Mouse (Mus musculus) thymus, adult 2 months (tissue): Measurements from ENCODE around the gene Gpr157. TPM values are rescaled to one million over a fixed set of nuclear protein-coding genes. Genes with fewer than 3 reads are reported as not detected.

Experiments used
- DNase-seq: peaks from one replicate; pipeline ENCODE4 v3.0.0; 2021
- H3K27ac ChIP-seq: fragments of 200-500 bp; 2 replicates; pipeline ENCODE4 v1.5.1; 2012; ENCODE audit warnings: low read length, control low read depth; ENCODE audit not compliant: control insufficient read depth, insufficient read depth
- H3K27me3 ChIP-seq: fragments of 200-500 bp; 2 replicates; pipeline ENCODE4 v1.6.1; 2012; ENCODE audit warnings: mild to moderate bottlenecking, low read length, moderate library complexity, mixed read lengths; ENCODE audit not compliant: control insufficient read depth, insufficient read depth
- H3K36me3 ChIP-seq: fragments of 200-500 bp; 2 replicates; pipeline ENCODE4 v1.6.1; 2012; ENCODE audit warnings: mild to moderate bottlenecking, low read length, moderate library complexity; ENCODE audit not compliant: control insufficient read depth, insufficient read depth
- H3K4me1 ChIP-seq: fragments of 200-500 bp; replicated peaks from 2 replicates; pipeline ENCODE4 v1.6.1; 2012; ENCODE audit warnings: low read length; ENCODE audit not compliant: control insufficient read depth, insufficient read depth
- H3K4me3 ChIP-seq: fragments of 200-500 bp; 2 replicates; pipeline ENCODE4 v1.5.1; 2012; ENCODE audit warnings: mild to moderate bottlenecking, low read length, control low read depth, moderate library complexity; ENCODE audit not compliant: control insufficient read depth, insufficient read depth
- CTCF ChIP-seq: fragments of 200-500 bp; IDR thresholded peaks from 2 replicates; pipeline ENCODE4 v1.5.1; 2012; ENCODE audit warnings: mild to moderate bottlenecking, control low read depth, low read length, moderate library complexity, borderline replicate concordance; ENCODE audit not compliant: control insufficient read depth, poor library complexity, insufficient read depth; ENCODE audit errors: extremely low read depth
- POLR2A ChIP-seq: fragments of 200-500 bp; IDR thresholded peaks from 2 replicates; pipeline ENCODE4 v1.6.1; 2012; ENCODE audit warnings: mild to moderate bottlenecking, low read length, control low read depth, moderate library complexity; ENCODE audit not compliant: control insufficient read depth, poor library complexity, insufficient read depth; ENCODE audit errors: extremely low read depth
- WGBS: fragments of 180-500 bp; shearing (Covaris S2); methylation state at CpG from one replicate; pipeline ENCODE4 v1.1.7; 2018; 5-methylcytosine and 5-hydroxymethylcytosine counted together
- polyA plus RNA-seq: library from polyadenylated mRNA; depleted of rRNA; stranded (reverse); fragments of >200 nt; gene quantifications from 2 replicates; pipeline ENCODE4 v1.2.3, GENCODE M21; 2012

Gene Gpr157
- polyA plus RNA-seq, 1 experiment: 7.4 TPM

DNA sequence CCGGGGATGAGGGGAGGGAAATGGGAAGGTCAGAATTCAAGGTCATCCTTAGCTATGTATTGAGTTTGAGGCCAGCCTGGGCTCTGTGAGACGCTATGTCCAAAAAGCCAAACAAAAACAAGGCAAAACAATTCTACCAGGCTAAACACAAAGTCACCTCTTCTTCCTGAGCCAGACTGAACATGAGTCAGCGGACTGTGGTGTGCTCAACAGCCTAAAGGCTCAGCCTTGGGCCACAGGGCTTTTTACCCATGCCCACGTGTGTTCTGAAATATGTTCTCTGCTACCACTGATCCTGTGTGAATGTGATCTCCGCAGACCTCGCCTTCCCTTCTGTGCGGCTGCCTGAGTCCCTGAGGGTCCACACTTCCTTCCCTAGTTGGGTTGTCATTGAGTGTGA, 31.0 kb upstream of the Gpr157 start:
- WGBS: 59% methylated on average over 7 of the region's 7 CpGs
- H3K36me3 ChIP-seq: no peaks in the 10 kb centered on the region
- DNase-seq: no peak
- no peak for TF ChIP-seq CTCF
- TF ChIP-seq POLR2A: no peak
- H3K4me1 ChIP-seq: no peaks in the 10 kb centered on the region; the same call in 1 of the 2 replicates
- H3K27me3 ChIP-seq: no peaks in the 10 kb centered on the region
- no peak overlapping the region for H3K27ac ChIP-seq
- H3K4me3 ChIP-seq: no peak overlapping the region

DNA sequence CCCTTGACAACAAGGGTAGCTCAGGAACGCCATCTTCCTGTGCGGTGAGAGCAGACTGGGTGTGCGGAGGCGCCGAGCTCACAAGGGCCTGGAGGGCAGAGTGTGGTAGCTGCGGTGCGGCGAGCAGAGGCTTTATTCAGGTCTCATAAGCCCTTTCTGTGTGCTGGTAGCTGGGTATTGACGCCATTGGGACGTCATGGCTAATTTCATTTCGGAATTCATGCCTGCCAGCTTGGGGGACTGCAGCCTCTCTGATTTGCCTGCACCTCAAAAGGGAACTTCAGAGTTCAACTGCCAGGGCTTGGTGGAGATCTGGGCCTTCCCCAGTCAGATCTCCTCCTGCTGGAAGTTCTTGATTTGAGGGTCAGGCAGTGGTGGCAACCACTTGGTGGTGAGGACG, 29.4 kb upstream of the Gpr157 start:
- 96% methylated on average over 12 of the region's 12 CpGs for WGBS
- no peaks in the 10 kb centered on the region; the same call in 1 of the 2 replicates for H3K4me1 ChIP-seq
- H3K27me3 ChIP-seq: no peaks in the 10 kb centered on the region
- no peak for DNase-seq
- H3K27ac ChIP-seq: no peak overlapping the region
- no peaks in the 10 kb centered on the region for H3K36me3 ChIP-seq
- no peak overlapping the region for H3K4me3 ChIP-seq
- TF ChIP-seq POLR2A (no peak), CTCF (no peak)

DNA sequence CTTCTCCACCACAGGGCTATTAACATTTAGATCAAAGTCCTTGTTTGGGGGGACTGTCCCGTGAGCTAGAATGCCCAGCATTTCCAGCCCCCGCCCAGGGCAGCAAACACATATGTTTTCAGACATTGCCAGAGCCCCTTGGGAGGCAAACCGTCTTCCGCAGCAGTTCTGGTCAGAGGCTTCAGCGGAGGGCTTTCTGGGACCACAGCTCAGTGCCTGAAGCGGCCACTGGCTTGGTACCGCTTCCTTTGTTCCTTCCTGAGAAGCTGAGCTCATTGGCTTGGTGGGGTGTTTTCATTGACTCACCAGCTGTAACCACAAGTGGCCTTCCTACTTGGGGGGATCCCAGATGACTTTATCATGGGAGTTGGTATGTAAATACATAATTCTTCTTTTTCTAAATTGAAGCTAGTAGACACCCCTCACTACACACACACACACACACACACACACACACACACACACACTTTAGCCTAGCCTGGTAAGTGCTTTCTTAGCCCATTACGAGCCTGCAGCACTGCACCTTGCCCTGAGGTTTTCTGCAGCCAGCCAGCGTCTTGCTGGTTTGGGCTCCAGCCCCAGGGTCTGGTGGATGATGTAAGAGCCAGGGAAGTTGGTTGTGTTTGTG, 27.2 kb upstream of the Gpr157 start:
- Histone ChIP-seq H3K4me1 (no peaks in the 10 kb centered on the region; the same call in 1 of the 2 replicates), H3K27ac (0 out of 2 replicates have a peak overlapping the region, but pooled peaks have one; percentile 10), H3K27me3 (no peaks in the 10 kb centered on the region), H3K4me3 (no peak overlapping the region), H3K36me3 (no peaks in the 10 kb centered on the region)
- no peak for TF ChIP-seq CTCF
- TF ChIP-seq POLR2A: no peak
- 26% methylated on average over 9 of the region's 9 CpGs for WGBS
- no peak for DNase-seq

DNA sequence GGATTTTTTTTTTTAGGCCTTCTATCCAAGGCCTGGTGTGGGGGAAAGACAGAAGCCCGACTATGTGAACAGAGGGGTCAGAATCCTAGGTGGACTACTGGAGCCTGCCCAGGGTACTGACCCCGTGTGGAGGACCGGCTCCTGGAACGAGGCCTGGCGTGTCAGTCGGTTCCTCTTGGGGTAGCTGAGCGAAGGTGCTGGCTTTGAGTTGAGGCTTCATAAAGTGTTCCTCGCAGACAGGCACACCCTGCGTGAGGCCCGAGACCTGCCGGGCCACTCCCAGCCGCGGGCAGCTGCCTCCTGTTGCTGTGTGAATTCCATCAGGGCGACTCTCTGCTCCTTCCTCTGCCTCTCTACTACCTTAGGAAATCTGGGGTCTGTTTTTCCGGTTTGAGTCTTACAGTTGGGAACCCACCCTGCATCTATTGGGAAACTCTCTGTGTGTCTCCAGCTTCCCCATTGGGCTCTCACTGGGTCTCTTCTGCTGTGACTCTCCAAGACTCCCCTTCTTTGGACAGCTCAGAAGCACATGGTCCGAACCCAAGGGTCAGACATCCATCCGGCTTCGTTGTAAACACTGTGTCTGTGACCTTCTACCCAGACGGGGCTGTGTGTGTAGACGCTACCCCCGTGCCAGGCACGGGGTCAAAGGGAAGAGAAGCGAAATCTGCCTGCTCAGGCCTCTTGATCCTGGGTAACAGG, 26.5 kb upstream of the Gpr157 start:
- DNase-seq: no peak
- WGBS: 63% methylated on average over 23 of the region's 23 CpGs
- no peak overlapping the region for H3K4me3 ChIP-seq
- no peaks in the 10 kb centered on the region; the same call in 1 of the 2 replicates for H3K4me1 ChIP-seq
- no peaks in the 10 kb centered on the region for H3K27me3 ChIP-seq
- no peaks in the 10 kb centered on the region for H3K36me3 ChIP-seq
- no peak for TF ChIP-seq POLR2A
- TF ChIP-seq CTCF: no peak
- H3K27ac ChIP-seq: peak overlapping the region; percentile 32; the same call in 1 of the 2 replicates

DNA sequence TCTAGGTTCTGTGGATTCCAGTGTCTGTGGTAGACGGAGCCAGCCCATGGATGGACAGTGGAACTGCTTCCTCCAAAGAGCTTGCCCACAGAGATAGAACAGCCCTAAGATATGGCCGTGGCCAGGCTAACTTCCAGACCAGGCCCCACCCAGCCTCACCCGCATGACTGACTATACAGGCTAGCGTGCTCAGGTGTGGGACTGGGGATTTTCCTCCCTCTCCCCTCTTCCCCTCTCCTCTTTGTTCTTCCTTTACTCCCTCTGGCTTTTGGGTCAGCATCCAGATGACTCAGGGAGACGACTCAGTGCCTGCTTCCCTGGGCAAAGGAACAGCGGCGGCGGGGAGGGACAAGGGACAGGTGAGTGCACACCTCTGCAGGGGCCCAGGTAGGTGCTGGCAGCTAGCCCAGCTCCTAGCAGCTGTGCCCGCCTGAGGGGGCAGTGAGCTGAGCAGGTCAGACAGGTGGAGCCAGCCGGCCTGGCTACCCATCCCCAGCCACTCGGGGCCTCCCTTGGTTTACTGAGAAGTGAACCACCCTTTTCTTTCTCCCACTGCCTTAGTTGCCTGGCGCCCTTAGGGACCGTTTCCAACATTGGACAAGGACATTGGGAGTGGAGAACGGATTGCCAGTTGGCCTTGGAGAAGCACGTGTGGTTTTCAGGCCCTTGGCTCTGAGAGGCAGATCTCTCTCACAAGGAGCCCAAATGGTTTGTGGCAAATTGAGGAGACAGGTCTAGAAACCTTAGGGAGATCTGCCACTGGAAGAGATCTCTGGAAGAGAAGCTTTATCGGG, 25.5 kb upstream of the Gpr157 start:
- H3K27ac ChIP-seq: no peak overlapping the region
- no peak for DNase-seq
- no peaks in the 10 kb centered on the region for H3K36me3 ChIP-seq
- TF ChIP-seq CTCF (no peak), POLR2A (no peak)
- 94% methylated on average over 16 of the region's 16 CpGs for WGBS
- no peak overlapping the region for H3K4me3 ChIP-seq
- H3K27me3 ChIP-seq: no peaks in the 10 kb centered on the region
- H3K4me1 ChIP-seq: no peaks in the 10 kb centered on the region; the same call in 1 of the 2 replicates

DNA sequence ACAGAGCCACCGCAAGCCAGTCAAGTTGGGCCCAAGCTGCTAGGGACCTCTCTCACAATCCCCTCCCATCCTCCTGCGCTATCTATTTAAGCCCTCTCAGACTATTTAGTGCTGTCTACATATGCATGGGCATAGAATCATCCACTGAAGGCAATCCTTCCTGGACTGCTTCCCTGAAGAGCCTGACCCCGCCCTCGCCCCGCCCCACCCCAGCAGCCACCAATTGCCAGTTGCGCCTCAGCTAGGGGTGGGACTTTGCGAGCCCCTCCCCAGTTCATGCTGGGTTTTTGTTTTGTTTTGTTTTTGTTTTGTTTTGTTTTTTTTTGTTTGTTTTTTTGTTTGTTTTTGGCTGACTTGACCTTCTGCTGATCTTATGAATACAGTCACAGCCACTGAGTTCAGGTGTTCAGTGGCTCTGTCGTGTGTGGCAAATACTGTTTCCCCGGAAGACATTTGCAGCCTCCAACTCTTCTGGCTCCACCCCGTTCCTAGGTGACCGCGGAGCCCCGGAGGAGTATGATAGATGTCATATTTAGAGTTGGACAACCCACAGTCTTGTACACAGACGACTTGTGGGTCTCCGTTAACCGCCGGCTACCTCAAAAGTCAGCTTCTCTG, 20.4 kb upstream of the Gpr157 start:
- H3K36me3 ChIP-seq: no peaks in the 10 kb centered on the region
- H3K4me1 ChIP-seq: no peaks in the 10 kb centered on the region
- no peak for DNase-seq
- H3K27me3 ChIP-seq: no peaks in the 10 kb centered on the region
- TF ChIP-seq POLR2A: no peak
- no peak for TF ChIP-seq CTCF
- 96% methylated on average over 17 of the region's 17 CpGs for WGBS
- H3K27ac ChIP-seq: no peak overlapping the region
- H3K4me3 ChIP-seq: no peak overlapping the region
